Mouse (Mus musculus) CH12.LX (cell line): ENCODE data around the gene Kank3. TPM values are rescaled to one million over a fixed set of nuclear protein-coding genes. Genes with fewer than 3 reads are reported as not detected.

Experiments
- DNase-seq: peaks from one replicate; pipeline ENCODE4 v3.0.0-alpha.2; 2013; ENCODE audit errors: extremely low read depth
- H3K27ac ChIP-seq: 2 replicates; pipeline ENCODE4 v1.5.1; 2012; ENCODE audit warnings: low read depth, mild to moderate bottlenecking, control low read depth, moderate library complexity; ENCODE audit not compliant: insufficient read depth
- H3K27me3 ChIP-seq: replicated peaks from 2 replicates; pipeline ENCODE3; 2012; ENCODE audit warnings: inconsistent platforms
- H3K36me3 ChIP-seq, 2 experiments: replicated peaks in 1 of 2; 2 replicates each; pipeline versions ENCODE3 to v1.6.1; 2012; ENCODE audit warnings: inconsistent platforms in 1 of 2, low read length in 1 of 2, mild to moderate bottlenecking in 1 of 2, mixed read lengths in 1 of 2, moderate library complexity in 1 of 2; ENCODE audit not compliant: control insufficient read depth in 1 of 2, insufficient read depth in 1 of 2
- H3K4me1 ChIP-seq, 2 experiments: 2 replicates each; pipeline ENCODE4 v1.6.1; 2012; ENCODE audit warnings: inconsistent platforms in 1 of 2, moderate library complexity in 1 of 2; ENCODE audit not compliant: insufficient read depth in 2 of 2, control insufficient read depth in 1 of 2
- H3K4me2 ChIP-seq: 2 replicates; pipeline ENCODE4 v1.6.1; 2012; ENCODE audit warnings: low read depth, mild to moderate bottlenecking, control low read depth; ENCODE audit not compliant: poor library complexity, insufficient read depth, severe bottlenecking
- H3K4me3 ChIP-seq, 3 experiments: fragments of 150-350 bp in 1 of 3; sonication (generic) in 1 of 3; replicated peaks in 1 of 3; 2 replicates each; pipeline versions ENCODE3 to v1.5.1; 2011 to 2012; ENCODE audit warnings: low read depth in 2 of 3, low read length in 2 of 3, mild to moderate bottlenecking in 2 of 3, moderate library complexity in 2 of 3, control low read depth in 1 of 3, improper control_type of control experiment in 1 of 3, inconsistent platforms in 1 of 3, mixed read lengths in 1 of 3; ENCODE audit not compliant: poor library complexity in 1 of 3
- H3K79me2 ChIP-seq: replicated peaks from 2 replicates; pipeline ENCODE4 v1.6.1; 2012; ENCODE audit warnings: mild to moderate bottlenecking, moderate library complexity; ENCODE audit not compliant: control insufficient read depth, poor library complexity, insufficient read depth, severe bottlenecking; ENCODE audit errors: extremely low read depth
- H3K9ac ChIP-seq: 2 replicates; pipeline ENCODE4 v1.6.1; 2012; ENCODE audit warnings: low read depth, mild to moderate bottlenecking, control low read depth, moderate library complexity; ENCODE audit not compliant: insufficient read depth
- H3K9me3 ChIP-seq: replicated peaks from 2 replicates; pipeline ENCODE3; 2012; ENCODE audit warnings: low read length, inconsistent platforms, mixed read lengths
- BHLHE40 ChIP-seq: IDR thresholded peaks from 2 replicates; pipeline ENCODE4 v1.6.1; 2011; ENCODE audit warnings: mild to moderate bottlenecking, low read depth, low read length, improper control_type of control experiment
- CHD1 ChIP-seq: IDR thresholded peaks from 2 replicates; pipeline ENCODE4 v1.6.1; 2012; ENCODE audit warnings: low read depth, low read length, improper control_type of control experiment, inconsistent platforms
- CHD2 ChIP-seq: IDR thresholded peaks from 2 replicates; pipeline ENCODE4 v1.6.1; 2011; ENCODE audit warnings: low read length, improper control_type of control experiment
- ELF1 ChIP-seq: IDR thresholded peaks from 2 replicates; pipeline ENCODE4 v1.6.1; 2014; ENCODE audit warnings: low read depth, mild to moderate bottlenecking, inconsistent platforms, low read length, improper control_type of control experiment
- ETS1 ChIP-seq: conservative IDR thresholded peaks from 2 replicates; pipeline ENCODE4 v1.6.1; 2012; ENCODE audit warnings: low read depth, mild to moderate bottlenecking, inconsistent platforms, low read length, improper control_type of control experiment, moderate library complexity
- HCFC1 ChIP-seq: IDR thresholded peaks from 2 replicates; pipeline ENCODE4 v1.6.1; 2012; ENCODE audit warnings: low read depth, mild to moderate bottlenecking, inconsistent platforms, low read length, improper control_type of control experiment
- IRF4 ChIP-seq: IDR thresholded peaks from 2 replicates; pipeline ENCODE4 v1.6.1; 2014; ENCODE audit warnings: low read depth, mild to moderate bottlenecking, inconsistent platforms, low read length, improper control_type of control experiment
- JUN ChIP-seq: IDR thresholded peaks from 2 replicates; pipeline ENCODE4 v1.6.1; 2011; ENCODE audit warnings: low read depth, mild to moderate bottlenecking, low read length, improper control_type of control experiment, moderate library complexity; ENCODE audit not compliant: insufficient read depth
- MAFK ChIP-seq: IDR thresholded peaks from 2 replicates; pipeline ENCODE4 v1.6.1; 2011; ENCODE audit warnings: low read length, improper control_type of control experiment; ENCODE audit not compliant: insufficient replicate concordance
- MAX ChIP-seq: IDR thresholded peaks from 2 replicates; pipeline ENCODE4 v1.6.1; 2011; ENCODE audit warnings: low read length, improper control_type of control experiment
- PAX5 ChIP-seq: IDR thresholded peaks from 2 replicates; pipeline ENCODE4 v1.6.1; 2012; ENCODE audit warnings: low read length, inconsistent platforms, mixed read lengths
- RCOR1 ChIP-seq: conservative IDR thresholded peaks from 2 replicates; pipeline ENCODE4 v1.6.1; 2012; ENCODE audit warnings: low read depth, mild to moderate bottlenecking, inconsistent platforms, low read length, improper control_type of control experiment
- TCF12 ChIP-seq: IDR thresholded peaks from 2 replicates; pipeline ENCODE4 v1.6.1; 2014; ENCODE audit warnings: low read depth, mild to moderate bottlenecking, inconsistent platforms, low read length, improper control_type of control experiment
- UBTF ChIP-seq: IDR thresholded peaks from 2 replicates; pipeline ENCODE4 v1.6.1; 2012; ENCODE audit warnings: low read depth, mild to moderate bottlenecking, inconsistent platforms, low read length, improper control_type of control experiment, moderate library complexity
- USF1 ChIP-seq: IDR thresholded peaks from 2 replicates; pipeline ENCODE4 v1.6.1; 2014; ENCODE audit warnings: low read depth, mild to moderate bottlenecking, inconsistent platforms, low read length, improper control_type of control experiment
- USF2 ChIP-seq: conservative IDR thresholded peaks from 2 replicates; pipeline ENCODE4 v1.6.1; 2011; ENCODE audit warnings: low read depth, low read length, improper control_type of control experiment
- ZC3H11A ChIP-seq: IDR thresholded peaks from 2 replicates; pipeline ENCODE4 v1.6.1; 2012; ENCODE audit warnings: low read depth, mild to moderate bottlenecking, inconsistent platforms, low read length, improper control_type of control experiment
- dilution Hi-C: fragments of 300-500 bp; cut with MboI; formaldehyde crosslinking; loops from 2 replicates; pipeline ENCODE4 v1.14.3; 2020; ENCODE audit warnings: low sequenced_read_pairs; ENCODE audit not compliant: extremely low pct_unique_long_range_greater_than_20kb, extremely low pct_ligation_motif_present
- in situ Hi-C: fragments of 300-500 bp; cut with MboI; formaldehyde crosslinking; loops from 3 replicates; pipeline ENCODE4 v1.14.3; 2019; ENCODE audit warnings: low sequenced_read_pairs, low pct_ligation_motif_present, low pct_unique_long_range_greater_than_20kb, mixed read lengths
- polyA plus RNA-seq: library from polyadenylated mRNA; unstranded; fragments of >175 nt; gene quantifications from 2 replicates; pipeline ENCODE4 v1.2.1, GENCODE M21; 2012; ENCODE audit warnings: low read depth; ENCODE audit not compliant: insufficient read length
- total RNA-seq, 2 experiments: library from RNA; depleted of rRNA; stranded (reverse); fragments of 300-350 nt in 1 of 2; fragments of >200 nt in 1 of 2; gene quantifications; 2 replicates each; pipeline ENCODE4 v1.2.3; 2012 to 2014

The Kank3 gene
- total and polyA plus RNA-seq, 3 experiments, result 0.50 to 15.7 (median 1.8) TPM

DNA sequence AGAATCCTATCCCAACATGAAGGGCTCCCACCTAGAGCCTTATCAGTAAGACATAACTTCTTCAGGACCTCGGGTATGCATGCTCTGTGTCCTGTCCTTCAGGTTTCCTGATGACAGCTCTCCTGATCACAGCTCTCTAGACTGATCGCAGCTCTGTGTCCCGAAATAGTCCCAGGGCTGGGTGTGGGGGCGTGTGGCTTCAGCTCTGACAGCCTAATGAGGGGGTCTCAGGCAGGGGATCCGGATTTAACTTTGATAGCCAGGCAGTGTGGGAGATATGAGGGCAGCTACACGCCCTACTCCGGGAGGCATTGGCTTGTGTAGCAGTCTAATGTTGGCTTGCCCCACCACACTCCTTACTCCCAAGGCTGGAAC, 810 bp downstream of the Kank3 start:
- Histone ChIP-seq H3K27ac (no peak overlapping the region), H3K27me3 (peaks cover 7% of the 10 kb centered on the region), H3K4me2 (peak overlapping the region; percentile 53; the same call in 1 of the 2 replicates), H3K9me3 (no peaks in the 10 kb centered on the region), H3K9ac (no peak overlapping the region), H3K36me3 (peaks cover 0 to 9% of the 10 kb centered on the region in 2 experiments), H3K4me3 (no peak overlapping the region), H3K4me1 (peaks cover 10 to 19% of the 10 kb centered on the region in 2 experiments), H3K79me2 (no peaks in the 10 kb centered on the region)
- dilution Hi-C loops (no loop called here), in situ Hi-C loops (no loop called here)
- TF ChIP-seq RCOR1 (no peak), UBTF (no peak), MAFK (no peak), JUN (no peak), PAX5 (no peak)
- no peak for DNase-seq

DNA sequence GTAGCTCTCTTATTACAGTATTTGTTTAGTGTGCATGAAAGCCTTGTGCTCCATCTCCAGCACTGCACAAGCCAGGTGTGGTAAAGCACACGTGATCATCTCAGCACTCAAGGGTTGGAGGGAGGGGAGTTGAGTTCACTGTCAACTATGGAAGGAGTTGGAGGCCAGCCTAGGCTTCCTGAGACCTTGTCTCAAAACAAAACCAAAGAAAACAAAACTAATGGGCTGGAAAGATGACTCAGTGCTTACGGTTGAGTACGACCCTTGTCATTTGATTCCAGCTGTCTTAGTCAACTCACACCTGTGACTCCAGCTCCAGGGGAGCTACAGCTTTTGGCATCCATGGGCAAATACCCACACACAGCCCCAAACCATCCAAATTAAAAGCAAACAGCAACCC, 2.2 kb downstream of the Kank3 start:
- Histone ChIP-seq H3K36me3 (peaks cover 0 to 19% of the 10 kb centered on the region in 2 experiments), H3K9me3 (no peaks in the 10 kb centered on the region), H3K4me3 (no peak overlapping the region), H3K4me1 (peaks cover 10 to 19% of the 10 kb centered on the region in 2 experiments), H3K9ac (peak overlapping the region; percentile 19; the same call in 1 of the 2 replicates), H3K4me2 (peak overlapping the region; percentile 90), H3K79me2 (no peaks in the 10 kb centered on the region), H3K27ac (no peak overlapping the region), H3K27me3 (no peaks in the 10 kb centered on the region)
- in situ Hi-C loops (no loop called here), dilution Hi-C loops (no loop called here)
- TF ChIP-seq RCOR1 (no peak), IRF4 (peak; percentile 55; the same call in 1 of the 2 replicates), USF1 (peak; percentile 71), CHD1 (no peak), BHLHE40 (peak; percentile 77), JUN (no peak), USF2 (peak; percentile 61), CHD2 (no peak), ELF1 (no peak), MAX (peak; percentile 72), HCFC1 (no peak), TCF12 (peak; percentile 26; the same call in 1 of the 2 replicates), ETS1 (peak; percentile 11; the same call in 1 of the 2 replicates), ZC3H11A (no peak)
- peak; percentile 49 for DNase-seq
